Mouse (Mus musculus) C2C12 (cell line): ENCODE measurements around the gene Tns4. TPM values are rescaled to one million over a fixed set of nuclear protein-coding genes. Genes with fewer than 3 reads are reported as not detected.

Experiments
- H3K27me3 ChIP-seq: one replicate; pipeline ENCODE4 v1.6.1; 2011; ENCODE audit not compliant: control insufficient read depth, insufficient read depth, insufficient read length
- H3K36me3 ChIP-seq: one replicate; pipeline ENCODE4 v1.6.1; 2011; ENCODE audit not compliant: control insufficient read depth, insufficient read depth
- H3K4me3 ChIP-seq: one replicate; pipeline ENCODE4 v1.5.1; 2011; ENCODE audit warnings: mild to moderate bottlenecking, control low read depth; ENCODE audit not compliant: poor library complexity, insufficient read depth, severe bottlenecking
- H3K79me2 ChIP-seq: one replicate; pipeline ENCODE4 v1.6.1; 2011; ENCODE audit not compliant: control insufficient read depth, insufficient read depth
- H3K79me3 ChIP-seq: one replicate; pipeline ENCODE4 v1.6.1; 2011; ENCODE audit warnings: low read depth, control low read depth
- H3ac ChIP-seq: one replicate; pipeline ENCODE3; 2011; ENCODE audit warnings: low read depth; ENCODE audit not compliant: control insufficient read depth, insufficient read length
- CEBPB ChIP-seq: IDR thresholded peaks from one replicate; pipeline ENCODE4 v1.6.1; 2011; ENCODE audit warnings: low read depth, mild to moderate bottlenecking, control low read depth, moderate library complexity
- CTCF ChIP-seq: IDR thresholded peaks from one replicate; pipeline ENCODE4 v1.5.1; 2011; ENCODE audit not compliant: control insufficient read depth, insufficient read depth, insufficient read length
- FOSL1 ChIP-seq: IDR thresholded peaks from one replicate; pipeline ENCODE4 v1.8.0; 2011; ENCODE audit warnings: mild to moderate bottlenecking, low read length; ENCODE audit not compliant: poor library complexity, insufficient read depth, severe bottlenecking
- MAX ChIP-seq: IDR thresholded peaks from one replicate; pipeline ENCODE4 v1.6.1; 2011; ENCODE audit warnings: mild to moderate bottlenecking, control low read depth
- MYOD1 ChIP-seq: IDR thresholded peaks from one replicate; pipeline ENCODE4 v1.6.1; 2011; ENCODE audit warnings: low read depth; ENCODE audit not compliant: control insufficient read depth, insufficient read length
- MYOG ChIP-seq: IDR thresholded peaks from one replicate; pipeline ENCODE4 v1.6.1; 2011; ENCODE audit not compliant: control insufficient read depth, insufficient read length; ENCODE audit errors: extremely low read depth
- USF1 ChIP-seq: IDR thresholded peaks from one replicate; pipeline ENCODE4 v1.6.1; 2011; ENCODE audit warnings: low read depth, mild to moderate bottlenecking, control low read depth, moderate library complexity
- polyA plus RNA-seq: library from polyadenylated mRNA; unstranded; fragments of >200 nt; fragmentation: generic; extraction: Trizol; gene quantifications from one replicate; pipeline ENCODE4 v1.2.1, GENCODE M21; 2012; ENCODE audit warnings: missing spikeins

The Tns4 gene
- polyA plus RNA-seq, 1 experiment = 0.18 TPM

- H3ac ChIP-seq = no peak overlapping the region
- no peak for TF ChIP-seq CTCF
- no peak for TF ChIP-seq MYOD1
- no peak for TF ChIP-seq FOSL1
- TF ChIP-seq USF1 = no peak
- no peak for TF ChIP-seq CEBPB
- TF ChIP-seq MAX = no peak
- no peak for TF ChIP-seq MYOG
- peaks cover 21% of the 10 kb centered on the region for H3K79me2 ChIP-seq
- H3K27me3 ChIP-seq = no peaks in the 10 kb centered on the region
- H3K79me3 ChIP-seq = peaks cover 20% of the 10 kb centered on the region
- peaks cover 11% of the 10 kb centered on the region for H3K36me3 ChIP-seq
- no peak overlapping the region for H3K4me3 ChIP-seq
These were observed 62.1 kb downstream of the Tns4 start for GRCm38 (mm10) chr11:99026899-99027440.

- Histone ChIP-seq H3ac (no peak overlapping the region), H3K79me3 (peaks cover 31% of the 10 kb centered on the region), H3K4me3 (no peak overlapping the region), H3K79me2 (peaks cover 32% of the 10 kb centered on the region), H3K27me3 (no peaks in the 10 kb centered on the region), H3K36me3 (peaks cover 22% of the 10 kb centered on the region)
- TF ChIP-seq MAX = no peak
- no peak for TF ChIP-seq MYOD1
- no peak for TF ChIP-seq MYOG
- TF ChIP-seq CEBPB = no peak
- TF ChIP-seq CTCF = no peak
- no peak for TF ChIP-seq USF1
- no peak for TF ChIP-seq FOSL1
These were observed 63.2 kb downstream of the Tns4 start for GRCm38 (mm10) chr11:99025878-99026277.

- Histone ChIP-seq H3ac (no peak overlapping the region), H3K79me3 (peaks cover 41% of the 10 kb centered on the region), H3K27me3 (no peaks in the 10 kb centered on the region), H3K36me3 (peaks cover 34% of the 10 kb centered on the region), H3K4me3 (no peak overlapping the region), H3K79me2 (peaks cover 45% of the 10 kb centered on the region)
- no peak for TF ChIP-seq FOSL1
- no peak for TF ChIP-seq CEBPB
- TF ChIP-seq MYOD1 = no peak
- no peak for TF ChIP-seq MYOG
- no peak for TF ChIP-seq CTCF
- TF ChIP-seq MAX = no peak
- no peak for TF ChIP-seq USF1
These were observed 64.5 kb downstream of the Tns4 start for GRCm38 (mm10) chr11:99024468-99025134.

- peak within 1 kb of the TSS; percentile 95 for H3ac ChIP-seq
- peaks cover 43% of the 10 kb centered on the region for H3K36me3 ChIP-seq
- TF ChIP-seq MYOG = no peak
- peak; percentile 82 for TF ChIP-seq MAX
- no peak for TF ChIP-seq CEBPB
- no peaks in the 10 kb centered on the region for H3K27me3 ChIP-seq
- peaks cover 53% of the 10 kb centered on the region for H3K79me2 ChIP-seq
- peaks cover 49% of the 10 kb centered on the region for H3K79me3 ChIP-seq
- H3K4me3 ChIP-seq = peak within 1 kb of the TSS; percentile 77
These were observed 65.3 kb downstream of the Tns4 start, which contains the start of gene Top2a for GRCm38 (mm10) chr11:99023500-99024467. Gene Top2a (minus strand): TSS chr11:99024189.

- H3K79me2 ChIP-seq = peaks cover 60% of the 10 kb centered on the region
- peaks cover 50% of the 10 kb centered on the region for H3K36me3 ChIP-seq
- H3K27me3 ChIP-seq = no peaks in the 10 kb centered on the region
- peak overlapping the region; percentile 77 for H3K4me3 ChIP-seq
- TF ChIP-seq MYOG = no peak
- no peak for TF ChIP-seq CTCF
- TF ChIP-seq MAX = no peak
- no peak for TF ChIP-seq FOSL1
- no peak for TF ChIP-seq MYOD1
- no peak for TF ChIP-seq CEBPB
- TF ChIP-seq USF1 = no peak
- H3ac ChIP-seq = peak overlapping the region; percentile 95
- H3K79me3 ChIP-seq = peaks cover 55% of the 10 kb centered on the region
These were observed 66.0 kb downstream of the Tns4 start for GRCm38 (mm10) chr11:99023094-99023493.
